Mouse (Mus musculus): ENCODE data around the gene Gprc5d. TPM values are rescaled to one million over a fixed set of nuclear protein-coding genes. Genes with fewer than 3 reads are reported as not detected.

The Gprc5d gene
- not detected for total RNA-seq (2021)
- long read RNA-seq, experiment 1 = 0 reads
- long read RNA-seq, experiment 2 = 0 reads

DNA sequence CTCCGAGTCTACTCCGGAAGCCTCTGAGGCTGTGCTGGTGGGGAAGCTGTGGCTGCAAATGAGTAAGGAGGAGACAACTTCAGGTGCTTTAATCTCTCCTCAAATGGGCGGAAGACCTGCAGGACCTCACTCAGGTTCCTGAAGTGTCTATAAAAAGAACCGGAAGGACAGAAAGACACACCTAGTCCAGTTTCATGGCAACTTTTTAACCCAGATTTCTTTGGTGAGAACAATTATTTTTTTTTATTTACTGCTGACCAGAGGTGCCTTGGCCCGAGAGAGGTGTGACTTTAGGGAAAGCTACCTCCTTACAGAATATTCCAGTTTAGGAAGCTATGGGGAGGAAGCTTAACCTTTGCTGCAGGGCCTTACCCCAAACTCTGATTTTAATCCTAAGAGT lies at the start of gene Gprc5d:
Gene Gprc5d (minus strand): TSS at position 101 of the 400 bp plus-strand sequence.
- DNase-seq (ENCODE audit: low spot score in 2 of 2) = no peak

DNA sequence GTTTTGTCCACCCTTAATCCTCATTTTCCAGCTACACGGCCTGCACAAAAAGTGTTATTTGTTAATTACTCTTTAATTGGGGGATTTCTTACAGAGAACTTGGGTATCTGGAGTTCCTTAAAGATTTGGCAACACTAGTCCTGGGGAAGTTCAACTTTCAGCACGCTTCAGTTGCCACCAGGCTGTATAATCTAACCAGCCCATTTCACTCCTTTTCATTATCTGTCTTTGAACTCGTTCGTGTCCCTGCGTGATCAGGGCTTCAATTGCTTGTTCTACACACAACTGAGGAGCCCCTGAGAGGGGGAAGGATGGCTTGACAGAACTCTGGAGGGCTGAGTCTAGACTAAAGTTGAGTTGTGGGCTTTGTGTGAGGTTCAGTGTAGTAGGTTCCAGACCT lies 48.6 kb upstream of the Gprc5d start:
- DNase-seq (ENCODE audit: low spot score in 2 of 2) = no peak

- no peak for DNase-seq (ENCODE audit: low spot score in 2 of 2)
Observed at GRCm38 (mm10) chr6:135166262-135166661, 48.2 kb upstream of the Gprc5d start.

- no peak for DNase-seq (ENCODE audit: low spot score in 2 of 2)
Observed at GRCm38 (mm10) chr6:135165706-135166105, 47.6 kb upstream of the Gprc5d start.

DNA sequence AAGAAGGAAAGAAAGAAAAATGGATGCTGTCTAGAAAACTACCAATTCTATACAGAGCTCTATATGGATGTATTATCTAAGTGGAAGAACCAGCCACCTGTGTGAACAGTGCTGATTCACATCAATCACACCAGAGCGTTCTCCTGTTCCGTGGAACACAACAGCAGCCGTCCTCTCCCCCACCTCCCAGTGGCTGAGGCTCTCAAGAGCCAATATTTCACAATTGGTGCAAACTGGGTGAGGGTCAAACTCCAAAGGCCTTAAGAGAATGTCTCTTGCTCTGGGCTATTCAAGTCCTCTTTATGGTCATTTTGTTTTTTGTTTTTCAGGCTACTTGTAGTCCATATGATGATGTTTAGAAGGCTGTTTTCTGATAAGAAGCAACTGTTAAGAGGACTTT lies 47.1 kb upstream of the Gprc5d start:
- no peak for DNase-seq (ENCODE audit: low spot score in 2 of 2)

GRCm38 (mm10) chr6:135162861-135163260 lies 44.8 kb upstream of the Gprc5d start:
- DNase-seq (ENCODE audit: low spot score in 2 of 2) = no peak

- DNase-seq (ENCODE audit: low spot score in 2 of 2) = no peak
Observed at GRCm38 (mm10) chr6:135162311-135162710, 44.2 kb upstream of the Gprc5d start.

- DNase-seq (ENCODE audit: low spot score in 2 of 2) = no peak
Observed at GRCm38 (mm10) chr6:135161356-135161755, 43.3 kb upstream of the Gprc5d start.

GRCm38 (mm10) chr6:135158509-135158908 lies 40.4 kb upstream of the Gprc5d start:
- no peak for DNase-seq (ENCODE audit: low spot score in 2 of 2)

GRCm38 (mm10) chr6:135157496-135157895 lies 39.4 kb upstream of the Gprc5d start:
- DNase-seq (ENCODE audit: low spot score in 2 of 2) = no peak

GRCm38 (mm10) chr6:135156597-135156996 lies 38.5 kb upstream of the Gprc5d start:
- DNase-seq (ENCODE audit: low spot score in 2 of 2) = no peak

- DNase-seq (ENCODE audit: low spot score in 2 of 2) = no peak
Observed at GRCm38 (mm10) chr6:135153719-135154118, 35.6 kb upstream of the Gprc5d start.

- DNase-seq (ENCODE audit: low spot score in 2 of 2) = no peak
Observed at GRCm38 (mm10) chr6:135150311-135150710, 32.2 kb upstream of the Gprc5d start.

DNA sequence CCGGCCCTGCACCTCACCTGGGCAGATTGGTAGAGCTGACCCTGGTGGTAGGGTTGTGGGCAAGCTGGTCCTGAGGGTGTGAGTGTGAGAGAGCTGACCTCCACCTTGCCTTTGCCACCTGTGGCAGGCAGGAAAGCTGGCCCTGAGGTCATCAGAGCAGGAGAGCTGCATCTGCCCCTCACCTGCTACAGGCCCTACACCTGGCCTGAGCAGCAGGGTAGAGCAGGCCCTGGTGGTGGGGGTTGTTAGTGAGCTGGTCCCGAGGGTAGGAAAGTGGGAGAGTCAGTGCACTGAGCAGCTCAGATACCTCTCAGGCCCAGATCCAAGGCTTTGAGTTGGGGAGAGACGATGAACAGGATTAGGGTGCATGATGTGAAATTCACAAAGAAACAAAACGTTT lies 31.6 kb upstream of the Gprc5d start:
- no peak for DNase-seq (ENCODE audit: low spot score in 2 of 2)

- no peak for DNase-seq (ENCODE audit: low spot score in 2 of 2)
Observed at GRCm38 (mm10) chr6:135149175-135149574, 31.1 kb upstream of the Gprc5d start.

- no peak for DNase-seq (ENCODE audit: low spot score in 2 of 2)
Observed at GRCm38 (mm10) chr6:135148506-135148905, 30.4 kb upstream of the Gprc5d start.

DNA sequence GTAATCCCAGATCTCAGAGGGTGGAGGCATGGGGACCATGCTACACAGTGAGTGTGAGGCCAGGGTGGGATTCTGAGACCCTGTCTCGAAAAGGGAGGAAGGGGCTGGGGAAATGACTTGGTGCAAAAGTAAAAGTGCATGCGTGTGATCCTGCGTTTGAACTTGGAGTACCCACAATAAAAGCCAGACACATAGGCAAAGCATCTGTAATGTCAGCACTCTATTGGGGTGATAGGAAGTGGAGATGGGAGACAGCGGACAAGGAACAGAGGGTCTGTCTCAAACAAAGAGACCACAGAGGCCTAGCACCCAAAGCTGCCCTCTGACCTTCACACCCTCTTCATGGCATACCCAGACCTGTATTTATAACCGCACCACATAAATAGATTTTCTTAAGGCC lies 27.9 kb upstream of the Gprc5d start:
- DNase-seq (ENCODE audit: low spot score in 2 of 2) = no peak

DNA sequence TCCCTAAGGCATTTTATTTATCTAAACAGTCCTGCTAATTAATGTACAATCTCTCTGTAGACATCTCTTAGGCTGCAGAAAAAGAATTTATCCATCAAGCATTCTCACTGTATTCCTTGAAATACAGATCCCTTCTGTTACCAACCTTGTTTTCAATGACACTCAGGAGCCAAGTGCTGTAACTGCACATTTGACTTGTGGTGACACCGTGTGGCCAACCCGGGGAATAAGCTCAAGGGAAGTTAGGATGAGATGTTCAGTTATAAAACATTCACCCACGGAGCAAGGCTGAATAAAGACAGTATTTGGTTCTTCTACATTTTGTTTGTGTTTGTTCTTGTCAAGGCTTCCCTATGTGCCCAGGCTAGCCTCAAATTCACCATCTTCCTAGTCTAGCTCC lies 26.4 kb upstream of the Gprc5d start:
- DNase-seq (ENCODE audit: low spot score in 2 of 2) = peak in 1 of 2 experiments; percentile 49

DNA sequence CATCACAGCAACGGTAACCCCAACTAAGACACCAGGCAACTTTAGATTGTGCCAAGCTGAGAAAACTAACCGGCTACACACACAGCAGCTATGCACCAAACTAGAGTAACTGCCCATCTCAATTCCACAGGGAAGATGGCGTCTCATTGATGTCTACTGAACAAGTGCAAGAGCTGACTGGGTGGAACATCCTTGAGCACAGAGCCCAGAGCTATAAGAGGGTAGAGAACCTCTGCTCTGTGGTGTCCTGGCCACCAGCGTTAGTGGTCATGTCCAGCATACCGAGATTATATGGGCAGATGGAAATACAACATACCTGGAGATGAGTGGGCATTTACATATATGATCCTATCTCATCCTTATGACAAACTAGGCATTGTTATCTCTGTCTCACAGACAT lies 25.1 kb upstream of the Gprc5d start:
- no peak for DNase-seq (ENCODE audit: low spot score in 2 of 2)

GRCm38 (mm10) chr6:135141451-135142147 lies 23.5 kb upstream of the Gprc5d start:
- no peak for DNase-seq (ENCODE audit: low spot score in 2 of 2)

DNA sequence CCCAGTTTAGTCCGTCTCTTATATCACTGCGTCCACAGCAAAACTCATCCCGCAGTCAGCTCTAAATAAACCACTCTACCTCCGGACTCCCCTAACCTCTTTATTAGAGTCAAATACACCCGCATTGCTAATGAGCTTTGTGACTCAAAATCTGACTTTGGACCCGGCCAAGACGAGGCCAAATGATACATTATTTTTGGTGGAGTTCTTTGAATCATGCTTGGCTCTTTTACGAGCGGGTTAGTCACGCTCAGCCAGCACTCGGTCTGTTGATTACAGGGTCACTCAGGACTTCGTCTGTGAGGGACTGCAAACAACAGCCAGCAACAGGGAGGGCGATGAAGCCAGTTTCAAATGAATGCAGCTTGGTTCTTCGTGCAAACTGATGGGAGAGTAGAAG lies 20.7 kb upstream of the Gprc5d start:
- no peak for DNase-seq (ENCODE audit: low spot score in 2 of 2)

DNA sequence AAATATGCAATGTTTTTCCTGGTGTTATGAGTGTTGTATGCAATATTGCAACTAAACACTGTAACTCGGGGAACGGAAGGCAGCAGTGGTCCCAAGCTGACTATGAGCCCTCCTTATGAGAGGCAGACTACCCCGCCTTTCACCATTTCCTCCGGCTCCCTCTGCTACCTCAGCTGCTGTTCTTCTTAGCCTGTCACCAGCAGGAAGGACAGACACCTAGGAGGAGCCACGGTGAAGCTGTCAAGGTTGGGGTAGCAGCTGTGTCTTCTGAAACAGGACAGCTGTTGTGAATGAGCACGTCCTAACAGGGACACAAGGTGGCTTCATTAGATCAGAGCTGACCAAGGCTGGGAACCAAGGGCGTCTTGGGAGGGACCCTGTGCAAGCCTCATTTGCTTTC lies 20.1 kb upstream of the Gprc5d start:
- DNase-seq (ENCODE audit: low spot score in 2 of 2) = no peak

GRCm38 (mm10) chr6:135137736-135138135 lies 19.7 kb upstream of the Gprc5d start:
- no peak for DNase-seq (ENCODE audit: low spot score in 2 of 2)

All from layer of hippocampus, postnatal 14 days (tissue).